Mouse (Mus musculus) brain, embryonic 14.5 days (tissue): ENCODE measurements around the gene Fntb.

ENCODE experiments used
- CTCF ChIP-seq: fragments of 200-500 bp; IDR thresholded peaks from 2 replicates; pipeline ENCODE4 v1.5.1; 2012; ENCODE audit warnings: inconsistent platforms, mild to moderate bottlenecking, moderate library complexity, borderline replicate concordance; ENCODE audit not compliant: insufficient read depth, insufficient read length; ENCODE audit errors: extremely low read depth
- POLR2A ChIP-seq: fragments of 200-500 bp; IDR thresholded peaks from 2 replicates; pipeline ENCODE4 v1.6.1; 2012; ENCODE audit warnings: mild to moderate bottlenecking, inconsistent platforms, borderline replicate concordance; ENCODE audit not compliant: poor library complexity, insufficient read depth, insufficient read length, severe bottlenecking; ENCODE audit errors: extremely low read depth

DNA sequence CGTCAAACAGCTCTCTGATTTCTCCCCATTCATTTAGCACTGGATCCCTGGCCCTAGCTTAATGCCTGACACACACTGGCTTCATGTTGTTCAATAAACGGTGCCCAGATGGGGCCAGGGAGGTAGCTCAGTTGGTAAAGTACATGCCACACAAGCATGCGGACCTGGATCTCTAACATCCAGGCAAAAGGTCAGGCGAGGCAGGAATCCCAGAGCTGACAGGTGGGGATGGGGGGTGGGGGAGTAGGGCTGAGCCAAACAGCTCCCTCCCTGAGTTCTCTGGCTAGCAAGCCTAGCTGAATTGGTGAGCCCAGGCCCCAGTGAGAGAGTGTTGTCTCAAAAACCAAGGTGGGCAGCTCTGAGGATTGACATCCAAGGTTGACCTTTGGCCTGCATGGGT lies 51.8 kb downstream of the Fntb start:
- TF ChIP-seq CTCF (no peak), POLR2A (no peak)
